Mouse (Mus musculus) forebrain, embryonic 16.5 days (tissue): ENCODE data around the gene Pik3c2a. TPM values are rescaled to one million over a fixed set of nuclear protein-coding genes. Genes with fewer than 3 reads are reported as not detected.
A peak's percentile ranks its signal among the peaks of the same experiment; 100 is the strongest.

ENCODE experiments used
- ATAC-seq: fragments of 200-750 bp; cut with Nextera tagmentation; 2 replicates; pipeline ENCODE4 v1.8.0; 2017; ENCODE audit warnings: mild to moderate bottlenecking, moderate library complexity
- H3K27ac ChIP-seq: fragments of 300-500 bp; sonication (generic); 2 replicates; pipeline ENCODE4 v1.5.1; 2014; ENCODE audit warnings: low read length, control low read depth
- H3K27me3 ChIP-seq: fragments of 300-500 bp; sonication (generic); replicated peaks from 2 replicates; pipeline ENCODE4 v1.6.1; 2014; ENCODE audit warnings: low read length; ENCODE audit not compliant: control insufficient read depth, insufficient read depth
- H3K36me3 ChIP-seq: fragments of 300-500 bp; sonication (generic); 2 replicates; pipeline ENCODE4 v1.6.1; 2014; ENCODE audit not compliant: control insufficient read depth, insufficient read depth
- H3K4me1 ChIP-seq: fragments of 300-500 bp; sonication (generic); replicated peaks from 2 replicates; pipeline ENCODE4 v1.6.1; 2014; ENCODE audit warnings: low read length; ENCODE audit not compliant: control insufficient read depth, insufficient read depth
- H3K4me2 ChIP-seq: fragments of 300-500 bp; sonication (generic); 2 replicates; pipeline ENCODE4 v1.6.1; 2014; ENCODE audit warnings: mild to moderate bottlenecking, low read length, control low read depth
- H3K4me3 ChIP-seq: fragments of 300-500 bp; sonication (generic); replicated peaks from 2 replicates; pipeline ENCODE4 v1.5.1; 2014; ENCODE audit warnings: mild to moderate bottlenecking, low read length, control low read depth
- H3K9ac ChIP-seq: fragments of 300-500 bp; sonication (generic); replicated peaks from 2 replicates; pipeline ENCODE4 v1.6.1; 2014; ENCODE audit warnings: low read depth, low read length, control low read depth
- H3K9me3 ChIP-seq: fragments of 300-500 bp; sonication (generic); 2 replicates; pipeline ENCODE4 v1.6.1; 2016; ENCODE audit warnings: low read length; ENCODE audit not compliant: control insufficient read depth
- WGBS: fragments of 180-500 bp; shearing (Covaris S2); extraction: QIAGEN DNeasy Blood & Tissue Kit; methylation state at CpG from one replicate; pipeline ENCODE4 v1.1.7; 2014; 5-methylcytosine and 5-hydroxymethylcytosine counted together
- polyA plus RNA-seq: library from polyadenylated mRNA; unstranded; fragments of >200 nt; fragmentation: Nextera tagmentation; extraction: Ambion mirVana; gene quantifications from 2 replicates; pipeline ENCODE4 v1.2.1, GENCODE M21; 2015

The Pik3c2a gene
- polyA plus RNA-seq, 1 experiment from 2014 or later, result 21.0 TPM

DNA sequence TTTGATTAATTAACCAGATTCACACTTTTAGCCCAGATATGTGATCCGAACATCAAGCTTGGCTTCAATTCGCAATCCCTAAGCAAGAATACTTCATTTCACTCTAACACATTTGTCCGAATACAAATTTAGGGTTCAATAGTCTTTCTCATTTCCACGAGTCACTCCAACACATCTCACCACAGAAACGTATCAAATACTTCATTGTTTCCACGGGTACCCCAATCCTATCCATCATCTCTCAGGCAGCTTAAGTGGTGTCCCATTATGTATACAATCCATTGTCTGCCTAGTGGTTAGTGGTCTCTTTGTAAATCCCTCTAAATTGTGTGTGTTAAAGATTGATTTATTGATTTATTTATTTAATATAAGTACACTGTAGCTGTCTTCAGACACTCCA, 108.1 kb downstream of the Pik3c2a start:
- no peak overlapping the region for H3K27ac ChIP-seq
- ATAC-seq, result no peak
- no peaks in the 10 kb centered on the region for H3K9me3 ChIP-seq
- no peak overlapping the region for H3K4me3 ChIP-seq
- 77% methylated on average over 6 of the region's 6 CpGs for WGBS
- H3K4me1 ChIP-seq, result peaks cover 15% of the 10 kb centered on the region
- H3K27me3 ChIP-seq, result no peaks in the 10 kb centered on the region
- H3K9ac ChIP-seq, result no peak overlapping the region
- peaks cover 20% of the 10 kb centered on the region for H3K36me3 ChIP-seq
- peak overlapping the region; percentile 69 for H3K4me2 ChIP-seq

DNA sequence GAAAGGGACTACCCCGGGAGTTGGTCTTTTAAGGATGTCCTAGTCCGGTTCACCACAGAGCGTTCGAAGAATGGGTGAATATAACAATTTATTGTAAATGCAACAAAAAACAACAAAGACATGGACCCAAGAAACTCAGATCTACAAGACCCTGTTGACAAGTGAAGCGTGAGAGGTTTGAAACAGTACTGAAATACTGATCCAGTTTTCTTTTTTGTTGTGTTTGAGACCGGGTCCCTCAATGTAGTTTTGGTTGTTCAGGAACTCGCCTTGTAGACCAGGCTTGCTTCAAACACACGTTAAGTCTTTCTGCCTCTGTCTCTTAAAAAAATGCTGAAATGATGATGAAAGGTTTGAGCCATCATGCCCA, 108.6 kb downstream of the Pik3c2a start:
- Histone ChIP-seq H3K9me3 (no peaks in the 10 kb centered on the region), H3K4me3 (peak overlapping the region; percentile 77), H3K27me3 (no peaks in the 10 kb centered on the region), H3K4me1 (peaks cover 15% of the 10 kb centered on the region), H3K36me3 (peaks cover 19% of the 10 kb centered on the region), H3K4me2 (peak overlapping the region; percentile 69), H3K27ac (no peak overlapping the region; the same call in 1 of the 2 replicates), H3K9ac (peak overlapping the region; percentile 86)
- no peak; the same call in 1 of the 2 replicates for ATAC-seq
- 26% methylated on average over 8 of the region's 8 CpGs for WGBS

DNA sequence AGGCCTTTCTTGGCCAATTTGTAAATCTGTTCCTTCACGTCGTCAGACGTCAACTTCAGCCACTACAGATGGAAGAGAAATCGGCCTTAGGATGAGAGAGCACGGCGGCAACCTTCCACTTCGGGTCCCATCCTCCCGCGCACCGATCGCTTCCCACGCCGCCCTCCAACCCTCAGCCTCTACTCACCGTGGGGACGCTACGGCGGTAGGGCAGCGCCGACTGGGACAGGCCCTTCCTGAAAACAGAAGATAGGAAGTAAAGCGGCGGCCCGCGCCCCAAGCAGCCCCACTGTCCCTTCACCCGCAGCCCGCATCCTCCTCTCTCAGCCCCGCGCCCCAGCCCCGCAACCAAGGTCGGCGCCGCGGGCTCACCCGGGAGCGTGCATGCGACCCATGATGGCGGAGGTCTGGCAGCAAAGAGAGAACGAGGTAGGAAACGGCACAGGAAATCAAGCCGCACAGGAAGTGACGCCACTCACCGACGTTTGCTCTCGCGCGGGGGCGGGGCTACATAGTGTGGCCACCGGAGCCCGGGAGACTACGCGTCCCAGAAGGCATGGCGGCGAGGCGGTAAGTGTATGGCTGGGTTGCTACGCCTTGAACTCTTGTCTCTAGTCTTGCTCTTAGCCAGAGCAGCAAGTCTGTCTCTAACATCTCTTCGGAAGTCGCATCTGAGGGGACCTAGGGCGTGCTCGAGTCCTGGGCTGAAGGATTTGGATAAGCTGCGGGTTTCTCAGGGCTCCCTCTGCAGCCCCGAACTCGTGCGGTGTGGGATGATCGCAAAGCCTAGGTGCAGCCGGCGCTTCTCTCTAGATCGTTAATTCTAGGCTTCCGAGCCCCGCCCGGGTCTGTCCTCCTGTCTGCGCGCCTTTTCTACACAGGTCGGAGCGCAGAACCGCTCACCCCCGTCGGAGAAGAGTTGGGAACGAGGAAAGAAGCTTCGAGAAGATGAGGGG, 109.3 kb downstream of the Pik3c2a start, which contains the start of gene Rps13:
Rps13 (minus strand) TSS at position 483 of the 956 bp plus-strand sequence.
- Histone ChIP-seq H3K4me1 (peaks cover 15% of the 10 kb centered on the region), H3K27me3 (no peaks in the 10 kb centered on the region)
- under 1% methylated on average over 78 of the region's 78 CpGs for WGBS

DNA sequence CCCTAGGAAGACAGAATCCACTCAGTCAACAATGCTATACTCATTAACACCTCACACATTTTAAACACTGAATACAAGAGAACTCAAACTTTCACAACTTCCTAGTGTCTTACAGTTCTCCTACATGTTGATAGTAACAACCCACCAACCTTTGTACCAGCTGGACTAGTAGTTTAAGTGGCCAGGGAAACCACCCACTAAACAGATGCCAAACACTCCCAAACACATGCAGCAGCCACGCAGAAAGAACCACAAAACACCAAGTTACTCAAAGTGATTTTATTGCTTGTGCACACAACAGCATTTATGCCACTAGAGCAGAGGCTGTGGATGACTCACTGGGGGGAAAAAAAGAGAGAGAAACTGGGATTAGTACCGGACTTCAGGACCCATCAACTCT, 112.0 kb downstream of the Pik3c2a start:
- ATAC-seq, result no peak
- peaks cover 22% of the 10 kb centered on the region for H3K36me3 ChIP-seq
- no peak overlapping the region for H3K4me3 ChIP-seq
- no peak overlapping the region for H3K9ac ChIP-seq
- H3K4me2 ChIP-seq, result no peak overlapping the region
- H3K27ac ChIP-seq, result no peak overlapping the region
- H3K27me3 ChIP-seq, result no peaks in the 10 kb centered on the region
- peaks cover 15% of the 10 kb centered on the region for H3K4me1 ChIP-seq
- WGBS, result 92% methylated on average over 2 of the region's 2 CpGs
- H3K9me3 ChIP-seq, result no peaks in the 10 kb centered on the region

More for the DNA sequence above, 109.3 kb downstream of the Pik3c2a start, which contains the start of gene Rps13:
- ATAC-seq, result peak; percentile 99
- peaks cover 20% of the 10 kb centered on the region for H3K36me3 ChIP-seq
- H3K9ac ChIP-seq, result peak within 1 kb of the TSS; percentile 86
- H3K4me2 ChIP-seq, result peak within 1 kb of the TSS; percentile 94
- H3K4me3 ChIP-seq, result peak within 1 kb of the TSS; percentile 77
- H3K27ac ChIP-seq, result peak within 1 kb of the TSS; percentile 79
- H3K9me3 ChIP-seq, result no peaks in the 10 kb centered on the region

DNA sequence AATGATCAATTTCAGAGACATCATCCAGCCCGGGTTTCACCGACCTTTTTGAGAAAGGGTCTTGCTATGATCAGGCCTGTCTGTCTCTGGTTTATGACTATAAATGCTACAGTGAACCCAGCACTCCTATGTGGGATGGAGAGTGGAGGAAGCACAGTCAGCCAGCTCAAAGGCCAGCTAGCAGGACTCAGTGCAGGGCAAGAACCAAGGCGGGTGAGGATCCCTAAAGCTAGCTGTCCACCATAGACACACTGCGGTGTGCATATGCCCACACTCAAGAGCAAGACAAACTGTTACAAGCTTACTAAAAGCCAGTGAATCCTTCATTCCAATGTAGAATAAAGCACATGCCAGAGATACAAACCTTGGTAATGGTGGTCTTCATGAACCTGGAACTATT, 113.4 kb downstream of the Pik3c2a start:
- no peak overlapping the region for H3K4me2 ChIP-seq
- WGBS, result 92% methylated on average over 4 of the region's 4 CpGs
- ATAC-seq, result no peak

DNA sequence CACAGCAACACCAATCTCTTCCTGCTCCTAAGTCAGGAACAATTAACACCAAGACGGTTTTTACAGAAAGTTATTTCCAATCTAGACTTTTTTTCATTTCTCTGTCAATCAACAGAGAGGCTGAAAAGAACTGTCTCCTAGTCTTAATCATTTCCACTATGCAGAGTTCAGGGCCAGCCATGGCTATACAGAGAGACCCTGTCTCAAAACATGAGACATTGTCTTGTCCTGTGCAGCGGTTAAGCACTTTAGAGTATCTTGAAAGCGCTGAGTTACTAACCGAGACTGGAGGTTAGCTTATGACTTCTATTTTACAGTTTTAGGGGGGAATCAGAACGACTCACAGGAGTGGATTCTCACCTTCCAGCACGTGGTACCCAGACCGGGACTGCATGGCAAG, 114.5 kb downstream of the Pik3c2a start:
- peaks cover 22% of the 10 kb centered on the region for H3K36me3 ChIP-seq
- H3K27ac ChIP-seq, result no peak overlapping the region
- H3K4me2 ChIP-seq, result no peak overlapping the region
- peaks cover 11% of the 10 kb centered on the region for H3K4me1 ChIP-seq
- H3K27me3 ChIP-seq, result no peaks in the 10 kb centered on the region
- H3K9me3 ChIP-seq, result no peaks in the 10 kb centered on the region
- H3K4me3 ChIP-seq, result no peak overlapping the region
- ATAC-seq, result no peak
- no peak overlapping the region for H3K9ac ChIP-seq
- WGBS, result 78% methylated on average over 7 of the region's 7 CpGs

More for the DNA sequence above, 113.4 kb downstream of the Pik3c2a start:
- Histone ChIP-seq H3K9ac (no peak overlapping the region), H3K4me3 (no peak overlapping the region), H3K4me1 (peaks cover 15% of the 10 kb centered on the region), H3K9me3 (no peaks in the 10 kb centered on the region), H3K27me3 (no peaks in the 10 kb centered on the region), H3K36me3 (peaks cover 22% of the 10 kb centered on the region), H3K27ac (no peak overlapping the region)

DNA sequence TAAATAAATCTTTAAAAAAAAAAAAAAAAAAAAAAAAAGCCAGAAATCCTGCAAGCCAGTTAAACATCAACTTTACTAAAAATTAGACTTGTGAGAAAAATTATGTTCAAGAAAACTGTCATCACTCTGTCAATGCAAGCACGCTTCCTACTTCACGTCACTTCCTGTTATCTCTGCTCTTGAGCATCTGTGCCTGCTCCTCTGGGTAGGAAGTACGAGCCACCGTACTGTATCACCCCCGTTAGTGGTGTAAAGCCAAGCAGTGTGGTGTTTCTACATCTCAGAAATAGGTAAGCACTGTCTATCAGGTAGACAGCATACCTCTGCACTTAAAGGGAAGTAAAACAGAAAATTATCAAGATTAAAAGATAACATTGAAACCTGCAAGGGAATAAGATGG, 115.3 kb downstream of the Pik3c2a start:
- WGBS, result 92% methylated on average over 5 of the region's 5 CpGs
- Histone ChIP-seq H3K9me3 (no peaks in the 10 kb centered on the region), H3K4me3 (no peak overlapping the region), H3K4me2 (no peak overlapping the region), H3K27me3 (no peaks in the 10 kb centered on the region), H3K9ac (no peak overlapping the region), H3K4me1 (peaks cover 7% of the 10 kb centered on the region), H3K27ac (no peak overlapping the region), H3K36me3 (peaks cover 22% of the 10 kb centered on the region)
- ATAC-seq, result no peak

DNA sequence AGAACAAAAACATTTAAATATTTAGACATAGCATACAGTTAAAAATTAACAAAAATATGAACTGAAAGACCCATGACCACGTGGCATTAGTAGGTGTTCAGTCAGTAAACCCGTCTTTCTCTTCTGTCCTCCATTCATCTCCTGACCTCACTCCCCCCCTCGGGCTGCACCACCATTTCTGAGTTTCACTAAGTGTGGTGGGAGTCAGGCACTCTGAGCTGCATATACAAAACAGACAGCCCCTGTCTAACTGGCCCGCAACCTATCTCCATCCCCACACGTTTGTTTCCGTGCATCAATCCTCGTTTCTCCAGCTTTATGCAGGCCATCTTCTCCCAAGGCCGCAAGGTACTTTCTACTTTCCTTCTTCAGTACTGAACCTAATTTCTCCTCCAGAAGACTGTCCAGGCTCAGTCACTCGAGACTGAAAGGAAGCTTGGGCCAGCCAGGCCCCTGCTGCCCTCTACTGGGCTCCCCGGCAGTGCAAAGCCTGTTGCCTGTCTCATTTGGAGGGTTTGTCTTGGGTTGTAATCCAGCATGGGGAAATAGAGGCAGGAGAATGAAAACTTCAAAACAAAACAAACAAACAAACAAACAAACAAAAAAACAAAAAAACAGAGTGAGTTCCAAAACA, 119.8 kb downstream of the Pik3c2a start:
- H3K9me3 ChIP-seq, result no peaks in the 10 kb centered on the region
- no peak overlapping the region for H3K9ac ChIP-seq
- 27% methylated on average over 10 of the region's 10 CpGs for WGBS
- H3K27me3 ChIP-seq, result no peaks in the 10 kb centered on the region
- peak; percentile 77 for ATAC-seq
- H3K4me3 ChIP-seq, result no peak overlapping the region
- H3K36me3 ChIP-seq, result no peaks in the 10 kb centered on the region
- no peaks in the 10 kb centered on the region for H3K4me1 ChIP-seq
- H3K27ac ChIP-seq, result no peak overlapping the region
- no peak overlapping the region for H3K4me2 ChIP-seq

DNA sequence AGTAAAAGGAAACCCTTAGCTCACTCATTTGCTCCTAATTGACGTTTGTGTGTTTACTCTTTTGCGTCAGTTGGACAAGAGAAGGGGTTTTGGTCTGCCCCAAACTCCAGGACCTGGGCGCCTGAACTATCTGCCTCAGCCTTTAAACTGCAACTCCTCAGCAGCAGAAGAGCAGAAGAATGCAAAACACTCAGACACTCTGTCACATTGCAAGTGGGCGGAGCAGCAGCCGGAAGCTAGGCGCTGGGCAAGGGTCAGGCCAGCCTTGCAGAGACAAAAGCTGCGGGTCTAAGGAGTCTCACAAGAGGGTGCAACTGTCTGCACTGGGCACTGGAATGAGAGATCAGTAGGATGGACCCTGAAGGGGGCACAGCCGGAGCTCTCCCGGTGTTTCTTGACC, 133.8 kb downstream of the Pik3c2a start:
- Histone ChIP-seq H3K4me2 (no peak overlapping the region), H3K9ac (no peak overlapping the region), H3K27ac (no peak overlapping the region), H3K9me3 (no peaks in the 10 kb centered on the region), H3K4me3 (no peak overlapping the region), H3K4me1 (peaks cover 25% of the 10 kb centered on the region), H3K27me3 (peaks cover 5% of the 10 kb centered on the region), H3K36me3 (no peaks in the 10 kb centered on the region)
- 33% methylated on average over 9 of the region's 9 CpGs for WGBS
- no peak for ATAC-seq
